Mouse (Mus musculus): ENCODE results near the gene Pik3cd. TPM values are rescaled to one million over a fixed set of nuclear protein-coding genes. Genes with fewer than 3 reads are reported as not detected.

The Pik3cd gene
- polyA plus RNA-seq, 1 experiment from 2014 or later = 3.8 TPM

GRCm38 (mm10) chr4:149724916-149725470, 22.6 kb upstream of the Pik3cd start:
- Histone ChIP-seq H3K36me3 (peaks cover 99% of the 10 kb centered on the region), H3K4me2 (no peak overlapping the region), H3K27ac (no peak overlapping the region), H3K9me3 (no peaks in the 10 kb centered on the region), H3K27me3 (no peaks in the 10 kb centered on the region), H3K4me1 (replicated peaks) (no peaks in the 10 kb centered on the region; the same call in 1 of the 2 replicates), H3K9ac (replicated peaks) (no peak overlapping the region), H3K4me3 (replicated peaks) (no peak overlapping the region)
- no peak for ATAC-seq (ENCODE audit: insufficient number of reproducible peaks, insufficient read depth, low FRiP score, low TSS enrichment, low read depth)
- whole genome bisulfite sequencing = 94% methylated on average over 17 of the region's 17 CpGs

GRCm38 (mm10) chr4:149723855-149724731, 21.7 kb upstream of the Pik3cd start:
- 82% methylated on average over 17 of the region's 17 CpGs for WGBS

GRCm38 (mm10) chr4:149723021-149723390, 20.6 kb upstream of the Pik3cd start:
- Histone ChIP-seq H3K4me1 (replicated peaks) (no peaks in the 10 kb centered on the region), H3K36me3 (peaks cover 99% of the 10 kb centered on the region), H3K9ac (replicated peaks) (no peak overlapping the region), H3K27ac (no peak overlapping the region), H3K4me3 (replicated peaks) (no peak overlapping the region), H3K4me2 (no peak overlapping the region), H3K27me3 (no peaks in the 10 kb centered on the region), H3K9me3 (no peaks in the 10 kb centered on the region)
- no peak for ATAC-seq (ENCODE audit: insufficient number of reproducible peaks, insufficient read depth, low FRiP score, low TSS enrichment, low read depth)
- WGBS = 84% methylated on average over 12 of the region's 12 CpGs

More at GRCm38 (mm10) chr4:149723855-149724731, 21.7 kb upstream of the Pik3cd start:
- no peaks in the 10 kb centered on the region for H3K9me3 ChIP-seq
- H3K4me2 ChIP-seq = no peak overlapping the region
- no peak overlapping the region for H3K4me3 ChIP-seq (replicated peaks)
- H3K27me3 ChIP-seq = no peaks in the 10 kb centered on the region
- H3K36me3 ChIP-seq = peaks cover 99% of the 10 kb centered on the region
- H3K9ac ChIP-seq (replicated peaks) = no peak overlapping the region
- no peak for ATAC-seq (ENCODE audit: insufficient number of reproducible peaks, insufficient read depth, low FRiP score, low TSS enrichment, low read depth)
- H3K27ac ChIP-seq = no peak overlapping the region
- H3K4me1 ChIP-seq (replicated peaks) = no peaks in the 10 kb centered on the region

GRCm38 (mm10) chr4:149722104-149723020, 20.0 kb upstream of the Pik3cd start:
- Histone ChIP-seq H3K9ac (replicated peaks) (no peak overlapping the region), H3K4me2 (no peak overlapping the region), H3K4me3 (replicated peaks) (no peak overlapping the region), H3K36me3 (peaks cover 99% of the 10 kb centered on the region), H3K9me3 (no peaks in the 10 kb centered on the region), H3K27ac (no peak overlapping the region), H3K4me1 (replicated peaks) (no peaks in the 10 kb centered on the region), H3K27me3 (no peaks in the 10 kb centered on the region)
- no peak for ATAC-seq (ENCODE audit: insufficient number of reproducible peaks, insufficient read depth, low FRiP score, low TSS enrichment, low read depth)
- WGBS = 83% methylated on average over 24 of the region's 24 CpGs

GRCm38 (mm10) chr4:149721163-149721562, 18.8 kb upstream of the Pik3cd start:
- Histone ChIP-seq H3K4me2 (no peak overlapping the region), H3K36me3 (peaks cover 99% of the 10 kb centered on the region), H3K4me3 (replicated peaks) (no peak overlapping the region), H3K9ac (replicated peaks) (no peak overlapping the region), H3K27ac (no peak overlapping the region), H3K4me1 (replicated peaks) (no peaks in the 10 kb centered on the region), H3K9me3 (no peaks in the 10 kb centered on the region), H3K27me3 (no peaks in the 10 kb centered on the region)
- 77% methylated on average over 8 of the region's 8 CpGs for WGBS
- no peak for ATAC-seq (ENCODE audit: insufficient number of reproducible peaks, insufficient read depth, low FRiP score, low TSS enrichment, low read depth)

GRCm38 (mm10) chr4:149719686-149720085, 17.3 kb upstream of the Pik3cd start:
- Histone ChIP-seq H3K9ac (replicated peaks) (no peak overlapping the region), H3K9me3 (no peaks in the 10 kb centered on the region), H3K4me3 (replicated peaks) (no peak overlapping the region), H3K36me3 (peaks cover 99% of the 10 kb centered on the region), H3K27ac (no peak overlapping the region), H3K27me3 (no peaks in the 10 kb centered on the region), H3K4me2 (no peak overlapping the region), H3K4me1 (replicated peaks) (no peaks in the 10 kb centered on the region)
- 86% methylated on average over 6 of the region's 6 CpGs for WGBS
- no peak for ATAC-seq (ENCODE audit: insufficient number of reproducible peaks, insufficient read depth, low FRiP score, low TSS enrichment, low read depth)

GRCm38 (mm10) chr4:149714542-149714941, 12.2 kb upstream of the Pik3cd start:
- no peak for ATAC-seq (ENCODE audit: insufficient number of reproducible peaks, insufficient read depth, low FRiP score, low TSS enrichment, low read depth)
- H3K4me1 ChIP-seq (replicated peaks) = no peaks in the 10 kb centered on the region
- no peak overlapping the region for H3K27ac ChIP-seq
- no peaks in the 10 kb centered on the region for H3K27me3 ChIP-seq
- 85% methylated on average over 3 of the region's 3 CpGs for WGBS
- H3K4me3 ChIP-seq (replicated peaks) = no peak overlapping the region
- H3K4me2 ChIP-seq = no peak overlapping the region
- H3K36me3 ChIP-seq = peaks cover 50% of the 10 kb centered on the region
- H3K9me3 ChIP-seq = no peaks in the 10 kb centered on the region
- no peak overlapping the region for H3K9ac ChIP-seq (replicated peaks)

- Histone ChIP-seq H3K27ac (no peak overlapping the region), H3K4me1 (replicated peaks) (no peaks in the 10 kb centered on the region), H3K4me2 (no peak overlapping the region), H3K36me3 (peaks cover 24% of the 10 kb centered on the region), H3K4me3 (replicated peaks) (no peak overlapping the region), H3K9ac (replicated peaks) (no peak overlapping the region), H3K27me3 (no peaks in the 10 kb centered on the region), H3K9me3 (no peaks in the 10 kb centered on the region)
- ATAC-seq (ENCODE audit: insufficient number of reproducible peaks, insufficient read depth, low FRiP score, low TSS enrichment, low read depth) = no peak
- WGBS = 21% methylated on average over 7 of the region's 7 CpGs
Observed at GRCm38 (mm10) chr4:149711955-149712354, 9.6 kb upstream of the Pik3cd start.

GRCm38 (mm10) chr4:149711485-149711884, 9.1 kb upstream of the Pik3cd start:
- Histone ChIP-seq H3K9me3 (no peaks in the 10 kb centered on the region), H3K27me3 (no peaks in the 10 kb centered on the region), H3K4me1 (replicated peaks) (no peaks in the 10 kb centered on the region), H3K27ac (no peak overlapping the region), H3K4me3 (replicated peaks) (no peak overlapping the region), H3K36me3 (peaks cover 20% of the 10 kb centered on the region), H3K4me2 (no peak overlapping the region), H3K9ac (replicated peaks) (no peak overlapping the region)
- 82% methylated on average over 5 of the region's 5 CpGs for WGBS
- no peak for ATAC-seq (ENCODE audit: insufficient number of reproducible peaks, insufficient read depth, low FRiP score, low TSS enrichment, low read depth)

GRCm38 (mm10) chr4:149710510-149710909, 8.1 kb upstream of the Pik3cd start:
- H3K4me1 ChIP-seq (replicated peaks) = no peaks in the 10 kb centered on the region
- no peak overlapping the region for H3K4me2 ChIP-seq
- H3K4me3 ChIP-seq (replicated peaks) = no peak overlapping the region
- H3K9ac ChIP-seq (replicated peaks) = no peak overlapping the region
- WGBS = 22% methylated on average over 5 of the region's 5 CpGs
- H3K9me3 ChIP-seq = no peaks in the 10 kb centered on the region
- H3K36me3 ChIP-seq = peaks cover 10% of the 10 kb centered on the region
- no peaks in the 10 kb centered on the region for H3K27me3 ChIP-seq
- ATAC-seq (ENCODE audit: insufficient number of reproducible peaks, insufficient read depth, low FRiP score, low TSS enrichment, low read depth) = peak; percentile 67; the same call in 1 of the 2 replicates
- no peak overlapping the region for H3K27ac ChIP-seq

GRCm38 (mm10) chr4:149705941-149706340, 3.6 kb upstream of the Pik3cd start:
- 93% methylated on average over 8 of the region's 8 CpGs for WGBS
- no peak for ATAC-seq (ENCODE audit: insufficient number of reproducible peaks, insufficient read depth, low FRiP score, low TSS enrichment, low read depth)

More at GRCm38 (mm10) chr4:149705941-149706340, 3.6 kb upstream of the Pik3cd start:
- Histone ChIP-seq H3K36me3 (no peaks in the 10 kb centered on the region), H3K27ac (no peak overlapping the region), H3K4me2 (no peak overlapping the region), H3K9me3 (no peaks in the 10 kb centered on the region), H3K4me1 (replicated peaks) (no peaks in the 10 kb centered on the region), H3K27me3 (no peaks in the 10 kb centered on the region), H3K4me3 (replicated peaks) (no peak overlapping the region), H3K9ac (replicated peaks) (no peak overlapping the region)

Measured in limb, embryonic 12.5 days (tissue).